Mouse (Mus musculus) megakaryocyte, embryonic 14.5 days (primary cell): ENCODE data around the gene Ube2e1.

Experiments
- FLI1 ChIP-seq: IDR thresholded peaks from 2 replicates; pipeline ENCODE4 v1.6.1; 2012; ENCODE audit warnings: low read length, inconsistent platforms, mixed read lengths
- GATA1 ChIP-seq: IDR thresholded peaks from 3 replicates; pipeline ENCODE4 v1.6.1; 2012; ENCODE audit warnings: mixed read lengths, low read length, inconsistent platforms, borderline replicate concordance

- TF ChIP-seq GATA1 (no peak), FLI1 (no peak)
These were observed 24.8 kb upstream of the Ube2e1 start for GRCm38 (mm10) chr14:18356442-18356841.
